Mouse (Mus musculus): Measurements from ENCODE around the gene Tmigd1. TPM values are rescaled to one million over a fixed set of nuclear protein-coding genes. Genes with fewer than 3 reads are reported as not detected.

Gene Tmigd1
- polyA plus RNA-seq, 1 experiment from 2014 or later: not detected

GRCm38 (mm10) chr11:76945386-76946202, 43.6 kb downstream of the Tmigd1 start:
- no peaks in the 10 kb centered on the region for H3K9me3 ChIP-seq (ENCODE audit: control insufficient read depth, low read length)
- peak overlapping the region; percentile 70 for H3K27ac ChIP-seq
- ATAC-seq (ENCODE audit: low FRiP score): peak; percentile 93
- no peaks in the 10 kb centered on the region for H3K27me3 ChIP-seq (ENCODE audit: control insufficient read depth, insufficient read depth, low read length)
- peak; percentile 88 for DNase-seq (ENCODE audit: low spot score)
- peak overlapping the region; percentile 67 for H3K4me3 ChIP-seq (replicated peaks; ENCODE audit: low read length)
- H3K4me2 ChIP-seq (replicated peaks): peak overlapping the region; percentile 62
- H3K36me3 ChIP-seq (replicated peaks; ENCODE audit: control insufficient read depth, insufficient read depth): peaks cover 9% of the 10 kb centered on the region; the same call in 1 of the 2 replicates
- peak overlapping the region; percentile 80 for H3K9ac ChIP-seq
- H3K4me1 ChIP-seq (replicated peaks; ENCODE audit: control insufficient read depth, insufficient read depth, low read length): peaks cover 17% of the 10 kb centered on the region
- WGBS: under 1% methylated on average over 58 of the region's 58 CpGs

- no peak overlapping the region for H3K27ac ChIP-seq
- peaks cover 15% of the 10 kb centered on the region for H3K36me3 ChIP-seq (replicated peaks; ENCODE audit: control insufficient read depth, insufficient read depth)
- H3K4me1 ChIP-seq (replicated peaks; ENCODE audit: control insufficient read depth, insufficient read depth, low read length): peaks cover 17% of the 10 kb centered on the region
- H3K27me3 ChIP-seq (ENCODE audit: control insufficient read depth, insufficient read depth, low read length): no peaks in the 10 kb centered on the region
- H3K9ac ChIP-seq: peak overlapping the region; percentile 80
- no peak for ATAC-seq (ENCODE audit: low FRiP score)
- no peaks in the 10 kb centered on the region for H3K9me3 ChIP-seq (ENCODE audit: control insufficient read depth, low read length)
- peak overlapping the region; percentile 62 for H3K4me2 ChIP-seq (replicated peaks)
- no peak for DNase-seq (ENCODE audit: low spot score)
- peak overlapping the region; percentile 67 for H3K4me3 ChIP-seq (replicated peaks; ENCODE audit: low read length)
- WGBS: 5% methylated on average over 8 of the region's 8 CpGs
Observed at GRCm38 (mm10) chr11:76946203-76946585, 44.2 kb downstream of the Tmigd1 start.

GRCm38 (mm10) chr11:76953536-76953935, 51.6 kb downstream of the Tmigd1 start:
- ATAC-seq (ENCODE audit: low FRiP score): no peak
- DNase-seq (ENCODE audit: low spot score): no peak
- Histone ChIP-seq H3K4me2 (replicated peaks) (no peak overlapping the region), H3K36me3 (replicated peaks; ENCODE audit: control insufficient read depth, insufficient read depth) (peaks cover 76% of the 10 kb centered on the region), H3K9me3 (ENCODE audit: control insufficient read depth, low read length) (no peaks in the 10 kb centered on the region), H3K9ac (no peak overlapping the region), H3K27me3 (ENCODE audit: control insufficient read depth, insufficient read depth, low read length) (no peaks in the 10 kb centered on the region), H3K27ac (no peak overlapping the region), H3K4me3 (replicated peaks; ENCODE audit: low read length) (no peak overlapping the region), H3K4me1 (replicated peaks; ENCODE audit: control insufficient read depth, insufficient read depth, low read length) (no peaks in the 10 kb centered on the region)
- 97% methylated on average over 2 of the region's 2 CpGs for WGBS

GRCm38 (mm10) chr11:76965703-76966102, 63.7 kb downstream of the Tmigd1 start:
- peaks cover 94% of the 10 kb centered on the region for H3K36me3 ChIP-seq (replicated peaks; ENCODE audit: control insufficient read depth, insufficient read depth)
- no peaks in the 10 kb centered on the region for H3K4me1 ChIP-seq (replicated peaks; ENCODE audit: control insufficient read depth, insufficient read depth, low read length)
- DNase-seq (ENCODE audit: low spot score) (no peak), ATAC-seq (ENCODE audit: low FRiP score) (no peak)
- no peak overlapping the region for H3K27ac ChIP-seq
- H3K4me2 ChIP-seq (replicated peaks): no peak overlapping the region
- whole genome bisulfite sequencing: 94% methylated on average over 3 of the region's 3 CpGs
- no peaks in the 10 kb centered on the region for H3K9me3 ChIP-seq (ENCODE audit: control insufficient read depth, low read length)
- H3K4me3 ChIP-seq (replicated peaks; ENCODE audit: low read length): no peak overlapping the region
- no peaks in the 10 kb centered on the region for H3K27me3 ChIP-seq (ENCODE audit: control insufficient read depth, insufficient read depth, low read length)
- H3K9ac ChIP-seq: no peak overlapping the region

Other genes starting within 250 kb of the Tmigd1 start
- 0.91 and 1.1 TPM in 2 replicates for gene Bhlha9, start 229.7 kb upstream of the Tmigd1 start, polyA plus RNA-seq (2014; fragmentation: Nextera tagmentation; extraction: Ambion mirVana)
- 0.35 and 0.73 TPM in 2 replicates for gene Trarg1, start 222.4 kb upstream of the Tmigd1 start, polyA plus RNA-seq (2014; fragmentation: Nextera tagmentation; extraction: Ambion mirVana)
- 36.0 and 39.6 TPM in 2 replicates for gene Gosr1, start 138.6 kb upstream of the Tmigd1 start, polyA plus RNA-seq (2014; fragmentation: Nextera tagmentation; extraction: Ambion mirVana)
- 12.7 TPM in 2 replicates for gene Cpd, start 55.1 kb upstream of the Tmigd1 start, polyA plus RNA-seq (2014; fragmentation: Nextera tagmentation; extraction: Ambion mirVana)
- 113 and 120 TPM in 2 replicates for gene Blmh, start 22.6 kb downstream of the Tmigd1 start, polyA plus RNA-seq (2014; fragmentation: Nextera tagmentation; extraction: Ambion mirVana)
- 7.5 and 9.8 TPM in 2 replicates for gene Slc6a4, start 96.4 kb downstream of the Tmigd1 start, polyA plus RNA-seq (2014; fragmentation: Nextera tagmentation; extraction: Ambion mirVana)
- 35.2 and 45.6 TPM in 2 replicates for gene Nsrp1, start 176.3 kb downstream of the Tmigd1 start, polyA plus RNA-seq (2014; fragmentation: Nextera tagmentation; extraction: Ambion mirVana)